Mouse (Mus musculus) liver, adult 2 months (tissue): ENCODE measurements around the gene Lrrn4cl.
"Not testable (repeated sequence)": the region's sequence is repeated elsewhere in the genome, so short reads cannot be mapped to it uniquely, and the experiment has no call there.

Source experiments
- CTCF ChIP-seq: fragments of 200-500 bp; IDR thresholded peaks from 2 replicates; pipeline ENCODE4 v1.5.1; 2011; ENCODE audit warnings: low read depth, low read length, control low read depth
- POLR2A ChIP-seq: fragments of 200-500 bp; IDR thresholded peaks from 2 replicates; pipeline ENCODE4 v1.6.1; 2011; ENCODE audit warnings: low read length, control low read depth; ENCODE audit not compliant: insufficient read depth; ENCODE audit errors: extremely low read depth

- not testable (repeated sequence) for TF ChIP-seq POLR2A, CTCF
Measured at GRCm38 (mm10) chr19:8896231-8896630, 45.7 kb downstream of the Lrrn4cl start.
